Mouse (Mus musculus): Measurements from ENCODE around the gene Dmpk. TPM values are rescaled to one million over a fixed set of nuclear protein-coding genes. Genes with fewer than 3 reads are reported as not detected.

Gene Dmpk
- total and polyA plus RNA-seq, 3 experiments, result 0.30 to 0.56 (median 0.36) TPM

- Histone ChIP-seq H3K27me3 (replicated peaks) (no peaks in the 10 kb centered on the region), H3K27ac (ENCODE audit: insufficient read depth, low read depth) (no peak overlapping the region), H3K36me3 (replicated peaks in 1 of 2; ENCODE audit: control insufficient read depth in 1 of 2, insufficient read depth in 1 of 2, low read length in 1 of 2) (peaks cover 33 to 74% of the 10 kb centered on the region in 2 experiments), H3K9ac (ENCODE audit: insufficient read depth, low read depth) (no peak overlapping the region), H3K4me2 (ENCODE audit: insufficient read depth, low read depth, poor library complexity, severe bottlenecking) (no peak overlapping the region), H3K9me3 (replicated peaks; ENCODE audit: low read length) (no peaks in the 10 kb centered on the region), H3K79me2 (replicated peaks; ENCODE audit: control insufficient read depth, extremely low read depth, insufficient read depth, poor library complexity, severe bottlenecking) (no peaks in the 10 kb centered on the region), H3K4me1 (ENCODE audit: control insufficient read depth in 1 of 2, insufficient read depth in 2 of 2) (no peaks in the 10 kb centered on the region), H3K4me3 (replicated peaks in 1 of 3; ENCODE audit: low read depth in 2 of 3, low read length in 2 of 3, poor library complexity in 1 of 3) (no peak overlapping the region)
- TF ChIP-seq RAD21 (IDR thresholded peaks at IDR 0.05; ENCODE audit: low read depth, low read length) (no peak), MAFK (IDR thresholded peaks at IDR 0.05; ENCODE audit: insufficient replicate concordance, low read length) (no peak), TBP (conservative IDR thresholded peaks at IDR 0.05; ENCODE audit: low read depth, low read length) (no peak), MEF2A (IDR thresholded peaks at IDR 0.05; ENCODE audit: borderline replicate concordance, low read depth, low read length) (no peak)
- DNase-seq (ENCODE audit: extremely low read depth), result no peak
- in situ Hi-C loops (cut with MboI; ENCODE audit: low pct_ligation_motif_present, low pct_unique_long_range_greater_than_20kb, low sequenced_read_pairs), result no loop called here
- dilution Hi-C loops (cut with MboI; ENCODE audit: extremely low pct_ligation_motif_present, extremely low pct_unique_long_range_greater_than_20kb, low sequenced_read_pairs), result no loop called here
Measured at GRCm38 (mm10) chr7:19057405-19057804, 26.2 kb upstream of the Dmpk start.

GRCm38 (mm10) chr7:19065896-19066295 is 17.8 kb upstream of the Dmpk start:
- H3K27me3 ChIP-seq (replicated peaks), result no peaks in the 10 kb centered on the region
- no peaks in the 10 kb centered on the region for H3K4me1 ChIP-seq (ENCODE audit: control insufficient read depth in 1 of 2, insufficient read depth in 2 of 2)
- H3K36me3 ChIP-seq (replicated peaks in 1 of 2; ENCODE audit: control insufficient read depth in 1 of 2, insufficient read depth in 1 of 2, low read length in 1 of 2), result peaks cover 0 to 33% of the 10 kb centered on the region in 2 experiments
- dilution Hi-C loops (cut with MboI; ENCODE audit: extremely low pct_ligation_motif_present, extremely low pct_unique_long_range_greater_than_20kb, low sequenced_read_pairs), result no loop called here
- no peak overlapping the region for H3K4me3 ChIP-seq (replicated peaks in 1 of 3; ENCODE audit: low read depth in 2 of 3, low read length in 2 of 3, poor library complexity in 1 of 3)
- H3K79me2 ChIP-seq (replicated peaks; ENCODE audit: control insufficient read depth, extremely low read depth, insufficient read depth, poor library complexity, severe bottlenecking), result no peaks in the 10 kb centered on the region
- H3K4me2 ChIP-seq (ENCODE audit: insufficient read depth, low read depth, poor library complexity, severe bottlenecking), result no peak overlapping the region
- peaks cover 2% of the 10 kb centered on the region for H3K9me3 ChIP-seq (replicated peaks; ENCODE audit: low read length)
- in situ Hi-C loops (cut with MboI; ENCODE audit: low pct_ligation_motif_present, low pct_unique_long_range_greater_than_20kb, low sequenced_read_pairs), result no loop called here
- no peak overlapping the region for H3K9ac ChIP-seq (ENCODE audit: insufficient read depth, low read depth)
- TF ChIP-seq KAT2A (IDR thresholded peaks at IDR 0.05; ENCODE audit: insufficient replicate concordance, low read length), result no peak
- no peak for TF ChIP-seq SMC3 (IDR thresholded peaks at IDR 0.05; ENCODE audit: low read depth, low read length)
- TF ChIP-seq RAD21 (IDR thresholded peaks at IDR 0.05; ENCODE audit: low read depth, low read length), result no peak
- no peak for TF ChIP-seq SIN3A (IDR thresholded peaks at IDR 0.05; ENCODE audit: low read length)
- TF ChIP-seq MAX (IDR thresholded peaks at IDR 0.05; ENCODE audit: low read length), result no peak
- TF ChIP-seq UBTF (IDR thresholded peaks at IDR 0.05; ENCODE audit: low read depth, low read length), result no peak
- no peak for TF ChIP-seq CTCF (conservative IDR thresholded peaks at IDR 0.05 in 1 of 2, IDR thresholded peaks at IDR 0.05 in 1 of 2; ENCODE audit: low read depth in 2 of 2, low read length in 2 of 2)
- TF ChIP-seq ZC3H11A (IDR thresholded peaks at IDR 0.05; ENCODE audit: low read depth, low read length), result no peak
- TF ChIP-seq NELFE (IDR thresholded peaks at IDR 0.05; ENCODE audit: low read depth, low read length), result no peak
- TF ChIP-seq USF1 (IDR thresholded peaks at IDR 0.05; ENCODE audit: low read depth, low read length), result no peak
- no peak for TF ChIP-seq ELF1 (IDR thresholded peaks at IDR 0.05; ENCODE audit: low read depth, low read length)
- TF ChIP-seq E2F4 (IDR thresholded peaks at IDR 0.05; ENCODE audit: insufficient replicate concordance, low read depth, low read length), result no peak
- no peak for TF ChIP-seq MXI1 (IDR thresholded peaks at IDR 0.05; ENCODE audit: low read depth, low read length)
- TF ChIP-seq ZKSCAN1 (IDR thresholded peaks at IDR 0.05; ENCODE audit: borderline replicate concordance, low read depth, low read length), result no peak
- TF ChIP-seq NRF1 (IDR thresholded peaks at IDR 0.05; ENCODE audit: low read depth, low read length), result no peak
- TF ChIP-seq TCF12 (IDR thresholded peaks at IDR 0.05; ENCODE audit: low read depth, low read length), result no peak
- TF ChIP-seq CHD2 (IDR thresholded peaks at IDR 0.05; ENCODE audit: low read length), result no peak
- no peak for TF ChIP-seq IRF4 (IDR thresholded peaks at IDR 0.05; ENCODE audit: low read depth, low read length)
- TF ChIP-seq MEF2A (IDR thresholded peaks at IDR 0.05; ENCODE audit: borderline replicate concordance, low read depth, low read length), result no peak
- TF ChIP-seq JUN (IDR thresholded peaks at IDR 0.05; ENCODE audit: insufficient read depth, low read depth, low read length), result no peak
- no peak for DNase-seq (ENCODE audit: extremely low read depth)
- no peak overlapping the region for H3K27ac ChIP-seq (ENCODE audit: insufficient read depth, low read depth)

Data from CH12.LX (cell line).